Mouse (Mus musculus) E14TG2a.4 (cell line): ENCODE measurements around the gene Poldip3.

Experiments used
- CTCF ChIP-seq: conservative IDR thresholded peaks from 2 replicates; pipeline ENCODE4 v1.5.1; 2014; ENCODE audit warnings: low read length
- POU5F1 ChIP-seq: IDR thresholded peaks from 2 replicates; pipeline ENCODE4 v1.6.1; 2014; ENCODE audit warnings: low read length, borderline replicate concordance

DNA sequence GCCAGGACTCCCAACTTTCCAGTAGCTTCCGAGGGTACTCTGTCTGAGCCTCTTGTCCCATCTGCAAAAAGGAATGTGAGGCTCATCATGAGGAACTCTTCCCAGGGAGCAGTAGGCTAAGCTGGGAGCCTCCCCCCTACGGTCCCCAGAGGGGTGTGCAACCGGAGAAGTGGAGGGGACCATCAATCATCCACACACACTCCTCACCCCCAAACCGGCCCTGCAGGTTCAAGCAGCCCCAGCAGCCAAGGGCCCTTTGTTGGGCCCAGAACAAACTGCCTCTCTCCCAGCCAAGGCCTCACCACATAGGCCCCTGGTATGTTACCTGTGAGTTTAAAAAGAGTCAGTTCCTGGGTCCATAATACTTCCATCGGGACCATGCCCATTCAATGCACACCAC is 17.9 kb upstream of the Poldip3 start:
- TF ChIP-seq CTCF: no peak
- TF ChIP-seq POU5F1: no peak
